Mouse (Mus musculus) brain, embryonic 14.5 days (tissue): ENCODE data around the gene Sirt4.
A peak's percentile ranks its signal among the peaks of the same experiment; 100 is the strongest.

Experiments used
- CTCF ChIP-seq: fragments of 200-500 bp; IDR thresholded peaks from 2 replicates; pipeline ENCODE4 v1.5.1; 2012; ENCODE audit warnings: inconsistent platforms, mild to moderate bottlenecking, moderate library complexity, borderline replicate concordance; ENCODE audit not compliant: insufficient read depth, insufficient read length; ENCODE audit errors: extremely low read depth
- POLR2A ChIP-seq: fragments of 200-500 bp; IDR thresholded peaks from 2 replicates; pipeline ENCODE4 v1.6.1; 2012; ENCODE audit warnings: mild to moderate bottlenecking, inconsistent platforms, borderline replicate concordance; ENCODE audit not compliant: poor library complexity, insufficient read depth, insufficient read length, severe bottlenecking; ENCODE audit errors: extremely low read depth

DNA sequence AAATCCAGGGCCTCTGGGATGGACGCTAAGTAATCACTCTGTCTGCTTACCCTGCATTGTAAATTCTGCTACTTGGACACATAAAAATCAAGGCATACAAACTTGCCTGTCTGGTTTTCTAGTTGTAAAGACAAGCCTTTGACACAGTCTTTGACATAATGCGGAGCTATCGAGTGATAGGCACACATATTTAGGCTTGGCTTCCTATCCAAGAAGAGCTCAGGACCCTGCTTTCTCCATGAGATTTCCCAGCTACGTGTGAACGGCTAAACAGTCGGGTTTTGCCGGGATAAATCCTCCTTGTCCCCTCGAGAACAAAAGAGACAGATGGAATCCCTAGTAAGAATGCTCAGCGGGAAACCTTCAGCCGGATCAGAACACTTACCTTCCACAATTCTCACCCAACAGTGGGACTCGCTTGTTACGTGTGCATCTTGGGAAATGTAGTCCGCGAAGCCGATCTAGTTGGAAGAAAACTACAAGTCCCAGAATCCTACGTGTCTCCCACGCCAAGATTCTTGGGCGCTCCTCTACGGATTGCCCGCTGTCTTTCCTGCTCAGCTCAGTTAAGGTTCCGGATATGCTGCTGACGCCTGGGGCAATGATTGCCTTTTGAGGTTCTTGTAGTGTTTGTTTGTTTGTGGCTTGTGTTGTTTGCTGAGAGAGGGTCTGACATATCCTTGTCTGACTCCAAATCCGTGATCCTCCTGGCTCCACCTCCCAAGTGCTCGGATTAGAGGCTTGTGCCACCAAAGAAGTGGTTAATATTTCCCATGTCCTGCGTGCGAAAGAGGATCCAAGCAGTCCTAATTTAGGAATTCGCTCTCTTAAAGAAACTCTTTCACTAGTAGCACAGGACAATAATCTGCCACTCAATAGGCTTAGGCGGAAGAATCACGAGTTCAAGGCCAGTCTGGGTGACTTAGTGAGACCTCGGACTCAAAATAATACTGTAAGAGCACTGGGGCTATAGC lies at the start of gene Sirt4:
- TF ChIP-seq CTCF = no peak
- TF ChIP-seq POLR2A = peak; percentile 22; the same call in 1 of the 2 replicates
